Mouse (Mus musculus) forebrain, postnatal 0 days (tissue): ENCODE data around the gene Rubcnl. TPM values are rescaled to one million over a fixed set of nuclear protein-coding genes. Genes with fewer than 3 reads are reported as not detected.
A peak's percentile ranks its signal among the peaks of the same experiment; 100 is the strongest.

Experiments used
- ATAC-seq: fragments of 200-750 bp; cut with Nextera tagmentation; 2 replicates; pipeline ENCODE4 v1.8.0; 2017; ENCODE audit warnings: mild to moderate bottlenecking, moderate library complexity
- DNase-seq: peaks from one replicate; pipeline ENCODE4 v3.0.0-alpha.2; 2015
- H3K27ac ChIP-seq: fragments of 300-500 bp; sonication (generic); 2 replicates; pipeline ENCODE4 v1.5.1; 2014; ENCODE audit warnings: low read depth, mild to moderate bottlenecking, antibody characterized with exemption, low read length, moderate library complexity, mixed read lengths
- H3K27me3 ChIP-seq: fragments of 300-500 bp; sonication (generic); 2 replicates; pipeline ENCODE4 v1.6.1; 2014; ENCODE audit warnings: mild to moderate bottlenecking, low read length, mixed read lengths; ENCODE audit not compliant: insufficient read depth
- H3K36me3 ChIP-seq: fragments of 300-500 bp; sonication (generic); 2 replicates; pipeline ENCODE4 v1.6.1; 2014; ENCODE audit warnings: mild to moderate bottlenecking, moderate library complexity; ENCODE audit not compliant: insufficient read depth
- H3K4me1 ChIP-seq: fragments of 300-500 bp; sonication (generic); 2 replicates; pipeline ENCODE4 v1.6.1; 2014; ENCODE audit warnings: antibody characterized with exemption; ENCODE audit not compliant: insufficient read depth
- H3K4me2 ChIP-seq: fragments of 300-500 bp; sonication (generic); 2 replicates; pipeline ENCODE4 v1.6.1; 2014; ENCODE audit warnings: low read depth, mild to moderate bottlenecking, moderate library complexity
- H3K4me3 ChIP-seq: fragments of 300-500 bp; sonication (generic); 2 replicates; pipeline ENCODE4 v1.5.1; 2014; ENCODE audit warnings: low read depth, low read length, mixed read lengths
- H3K9ac ChIP-seq: fragments of 300-500 bp; sonication (generic); 2 replicates; pipeline ENCODE4 v1.6.1; 2014; ENCODE audit warnings: mild to moderate bottlenecking
- H3K9me3 ChIP-seq: fragments of 300-500 bp; sonication (generic); 2 replicates; pipeline ENCODE4 v1.6.1; 2016; ENCODE audit warnings: low read length
- CTCF ChIP-seq: sonication (generic); IDR thresholded peaks from 2 replicates; pipeline ENCODE4 v1.5.1; 2016; ENCODE audit warnings: antibody characterized with exemption, control low read depth, low read depth
- WGBS: fragments of 180-500 bp; shearing (Covaris S2); extraction: QIAGEN DNeasy Blood & Tissue Kit; methylation state at CpG from one replicate; pipeline ENCODE4 v1.1.7; 2014; 5-methylcytosine and 5-hydroxymethylcytosine counted together
- polyA plus RNA-seq: library from polyadenylated mRNA; unstranded; fragments of >200 nt; fragmentation: Nextera tagmentation; extraction: Ambion mirVana; gene quantifications from 2 replicates; pipeline ENCODE4 v1.2.1, GENCODE M21; 2015
- total RNA-seq: library from RNA; depleted of rRNA; stranded (reverse); fragments of >200 nt; gene quantifications from 2 replicates; pipeline ENCODE4 v1.2.3, GENCODE M21; 2014; rRNA removed

Rubcnl gene
- total RNA-seq (0.05 and 0.54 TPM in 2 replicates), polyA plus RNA-seq (0.09 and 0.17 TPM in 2 replicates)

GRCm38 (mm10) chr14:75015856-75016714, at the start of gene Rubcnl:
Rubcnl (plus strand) TSS chr14:75016027.
- H3K27ac ChIP-seq: no peak within 1 kb of the TSS
- no peaks in the 10 kb centered on the region for H3K27me3 ChIP-seq
- peak within 1 kb of the TSS; percentile 91 for H3K4me2 ChIP-seq
- TF ChIP-seq CTCF: peak; percentile 90
- no peaks in the 10 kb centered on the region for H3K36me3 ChIP-seq
- H3K4me3 ChIP-seq: peak within 1 kb of the TSS; percentile 43
- ATAC-seq (peak; percentile 73), DNase-seq (peak; percentile 89)
- under 1% methylated on average over 49 of the region's 49 CpGs for WGBS
- no peaks in the 10 kb centered on the region for H3K4me1 ChIP-seq
- no peaks in the 10 kb centered on the region for H3K9me3 ChIP-seq
- 0 out of 2 replicates have a peak within 1 kb of the TSS, but pooled peaks have one; percentile 40 for H3K9ac ChIP-seq

- DNase-seq (no peak), ATAC-seq (no peak)
- WGBS: 70% methylated on average over 3 of the region's 3 CpGs
- H3K9me3 ChIP-seq: no peaks in the 10 kb centered on the region
- no peak for TF ChIP-seq CTCF
- H3K27me3 ChIP-seq: no peaks in the 10 kb centered on the region
- no peaks in the 10 kb centered on the region for H3K4me1 ChIP-seq
- no peak overlapping the region for H3K27ac ChIP-seq
- H3K4me2 ChIP-seq: no peak overlapping the region
- no peak overlapping the region for H3K4me3 ChIP-seq
- H3K36me3 ChIP-seq: no peaks in the 10 kb centered on the region
- no peak overlapping the region for H3K9ac ChIP-seq
Measured at GRCm38 (mm10) chr14:74972216-74972615, 43.6 kb upstream of the Rubcnl start.

- WGBS: 87% methylated on average over 5 of the region's 5 CpGs
- H3K4me2 ChIP-seq: no peak overlapping the region
- H3K9ac ChIP-seq: no peak overlapping the region
- no peak for ATAC-seq
- H3K36me3 ChIP-seq: no peaks in the 10 kb centered on the region
- TF ChIP-seq CTCF: no peak
- no peak for DNase-seq
- H3K27ac ChIP-seq: no peak overlapping the region
- no peaks in the 10 kb centered on the region for H3K9me3 ChIP-seq
- no peaks in the 10 kb centered on the region for H3K4me1 ChIP-seq
- H3K27me3 ChIP-seq: no peaks in the 10 kb centered on the region
- H3K4me3 ChIP-seq: no peak overlapping the region
Measured at GRCm38 (mm10) chr14:74972687-74973086, 43.1 kb upstream of the Rubcnl start.

GRCm38 (mm10) chr14:74974136-74974651, 41.6 kb upstream of the Rubcnl start:
- Histone ChIP-seq H3K27ac (no peak overlapping the region), H3K9me3 (no peaks in the 10 kb centered on the region), H3K27me3 (no peaks in the 10 kb centered on the region), H3K36me3 (no peaks in the 10 kb centered on the region), H3K4me3 (no peak overlapping the region), H3K4me2 (no peak overlapping the region), H3K9ac (no peak overlapping the region), H3K4me1 (no peaks in the 10 kb centered on the region)
- no peak for ATAC-seq
- 76% methylated on average over 10 of the region's 10 CpGs for WGBS
- no peak for TF ChIP-seq CTCF
- DNase-seq: no peak

GRCm38 (mm10) chr14:74976972-74977371, 38.9 kb upstream of the Rubcnl start:
- no peak overlapping the region for H3K4me3 ChIP-seq
- no peaks in the 10 kb centered on the region for H3K9me3 ChIP-seq
- ATAC-seq (no peak), DNase-seq (no peak)
- no peak for TF ChIP-seq CTCF
- no peak overlapping the region for H3K9ac ChIP-seq
- H3K4me2 ChIP-seq: no peak overlapping the region
- no peaks in the 10 kb centered on the region for H3K27me3 ChIP-seq
- H3K27ac ChIP-seq: no peak overlapping the region
- H3K4me1 ChIP-seq: no peaks in the 10 kb centered on the region
- 71% methylated on average over 6 of the region's 6 CpGs for WGBS
- no peaks in the 10 kb centered on the region for H3K36me3 ChIP-seq

GRCm38 (mm10) chr14:74981016-74981415, 34.8 kb upstream of the Rubcnl start:
- H3K9ac ChIP-seq: no peak overlapping the region
- H3K27me3 ChIP-seq: no peaks in the 10 kb centered on the region
- H3K4me1 ChIP-seq: no peaks in the 10 kb centered on the region
- no peak for DNase-seq
- 69% methylated on average over 3 of the region's 3 CpGs for WGBS
- H3K4me3 ChIP-seq: no peak overlapping the region
- no peak overlapping the region for H3K27ac ChIP-seq
- no peaks in the 10 kb centered on the region for H3K9me3 ChIP-seq
- no peaks in the 10 kb centered on the region for H3K36me3 ChIP-seq
- no peak for ATAC-seq
- no peak for TF ChIP-seq CTCF
- no peak overlapping the region for H3K4me2 ChIP-seq

GRCm38 (mm10) chr14:74983079-74983478, 32.7 kb upstream of the Rubcnl start:
- no peak for DNase-seq
- no peaks in the 10 kb centered on the region for H3K4me1 ChIP-seq
- H3K9ac ChIP-seq: no peak overlapping the region
- H3K36me3 ChIP-seq: no peaks in the 10 kb centered on the region
- no peaks in the 10 kb centered on the region for H3K27me3 ChIP-seq
- 90% methylated on average over 5 of the region's 5 CpGs for WGBS
- H3K4me3 ChIP-seq: no peak overlapping the region
- H3K4me2 ChIP-seq: no peak overlapping the region
- no peak for TF ChIP-seq CTCF
- no peaks in the 10 kb centered on the region for H3K9me3 ChIP-seq
- ATAC-seq: no peak
- no peak overlapping the region for H3K27ac ChIP-seq
